Mouse (Mus musculus) right cerebral cortex, postnatal 36 days (tissue): Measurements from ENCODE around the gene Lman2.
A peak's percentile ranks its signal among the peaks of the same experiment; 100 is the strongest.

Experiments
- DNase-seq, 2 experiments: peaks; one replicate each; pipeline ENCODE4 v3.0.0; 2022; ENCODE audit warnings: low spot score in 2 of 2, mixed read lengths in 1 of 2

Gene Lman2

GRCm38 (mm10) chr13:55362453-55363060 is at the start of gene Lman2:
Lman2 (minus strand) TSS chr13:55362783.
- peak; percentile 99 for DNase-seq

GRCm38 (mm10) chr13:55411826-55412225 is 49.2 kb upstream of the Lman2 start:
- DNase-seq = no peak

GRCm38 (mm10) chr13:55408546-55409120 is 46.0 kb upstream of the Lman2 start:
- no peak for DNase-seq

- no peak for DNase-seq
Observed at GRCm38 (mm10) chr13:55407341-55407740, 44.8 kb upstream of the Lman2 start.

- no peak for DNase-seq
Observed at GRCm38 (mm10) chr13:55405783-55406390, 43.3 kb upstream of the Lman2 start.

GRCm38 (mm10) chr13:55404853-55405782 is 42.5 kb upstream of the Lman2 start:
- peak in 1 of 2 experiments; percentile 50 for DNase-seq

- DNase-seq = peak; percentile 47 to 73
Observed at GRCm38 (mm10) chr13:55403935-55404852, 41.6 kb upstream of the Lman2 start.

GRCm38 (mm10) chr13:55403266-55403665 is 40.7 kb upstream of the Lman2 start:
- no peak for DNase-seq

GRCm38 (mm10) chr13:55400039-55400346 is 37.4 kb upstream of the Lman2 start:
- DNase-seq = no peak

GRCm38 (mm10) chr13:55399300-55400038 is 36.9 kb upstream of the Lman2 start:
- no peak for DNase-seq

- DNase-seq = no peak
Observed at GRCm38 (mm10) chr13:55398088-55398487, 35.5 kb upstream of the Lman2 start, which contains the start of gene Slc34a1. Slc34a1 (plus strand) TSS chr13:55398187.

- DNase-seq = no peak
Observed at GRCm38 (mm10) chr13:55392933-55393332, 30.4 kb upstream of the Lman2 start.

GRCm38 (mm10) chr13:55391626-55392029 is 29.0 kb upstream of the Lman2 start:
- DNase-seq = no peak

GRCm38 (mm10) chr13:55390644-55391043 is 28.1 kb upstream of the Lman2 start:
- no peak for DNase-seq

- DNase-seq = peak; percentile 83 to 88
Observed at GRCm38 (mm10) chr13:55381790-55382189, 19.2 kb upstream of the Lman2 start.

- no peak for DNase-seq
Observed at GRCm38 (mm10) chr13:55378907-55379580, 16.5 kb upstream of the Lman2 start.

- no peak for DNase-seq
Observed at GRCm38 (mm10) chr13:55375877-55376276, 13.3 kb upstream of the Lman2 start.

GRCm38 (mm10) chr13:55374206-55374924 is 11.8 kb upstream of the Lman2 start:
- DNase-seq = no peak

- no peak for DNase-seq
Observed at GRCm38 (mm10) chr13:55371740-55372139, 9.2 kb upstream of the Lman2 start.
